Mouse (Mus musculus): Measurements from ENCODE around the gene Vps37b.

The Vps37b gene

GRCm38 (mm10) chr5:123975668-123976180 is 56.3 kb downstream of the Vps37b start:
- DNase-seq: no peak

GRCm38 (mm10) chr5:123974616-123975111 is 57.4 kb downstream of the Vps37b start:
- DNase-seq: no peak

GRCm38 (mm10) chr5:123974179-123974485 is 57.9 kb downstream of the Vps37b start:
- peak; percentile 37 for DNase-seq

GRCm38 (mm10) chr5:123973299-123974178 is 58.5 kb downstream of the Vps37b start, which contains the start of gene Hip1r:
Gene Hip1r, plus strand, starts transcription at chr5:123973628.
- DNase-seq: peak; percentile 75

GRCm38 (mm10) chr5:123972453-123972852 is 59.6 kb downstream of the Vps37b start:
- DNase-seq: no peak

GRCm38 (mm10) chr5:123970576-123970975 is 61.5 kb downstream of the Vps37b start:
- no peak for DNase-seq

- DNase-seq: no peak
Observed at GRCm38 (mm10) chr5:123969216-123969615, 62.9 kb downstream of the Vps37b start.

GRCm38 (mm10) chr5:123968468-123968867 is 63.6 kb downstream of the Vps37b start:
- no peak for DNase-seq

- DNase-seq: no peak
Observed at GRCm38 (mm10) chr5:123966759-123967158, 65.3 kb downstream of the Vps37b start.

- no peak for DNase-seq
Observed at GRCm38 (mm10) chr5:123964208-123964607, 67.9 kb downstream of the Vps37b start.

- DNase-seq: no peak
Observed at GRCm38 (mm10) chr5:123961046-123961445, 71.0 kb downstream of the Vps37b start.

- DNase-seq: no peak
Observed at GRCm38 (mm10) chr5:123960129-123960528, 71.9 kb downstream of the Vps37b start.

GRCm38 (mm10) chr5:123959018-123959417 is 73.1 kb downstream of the Vps37b start:
- no peak for DNase-seq

- no peak for DNase-seq
Observed at GRCm38 (mm10) chr5:123957213-123957612, 74.9 kb downstream of the Vps37b start.
